Mouse (Mus musculus): Measurements from ENCODE around the gene Tor3a. TPM values are rescaled to one million over a fixed set of nuclear protein-coding genes. Genes with fewer than 3 reads are reported as not detected.

Tor3a gene
- polyA plus RNA-seq, 1 experiment from 2014 or later, result 12.4 TPM

DNA sequence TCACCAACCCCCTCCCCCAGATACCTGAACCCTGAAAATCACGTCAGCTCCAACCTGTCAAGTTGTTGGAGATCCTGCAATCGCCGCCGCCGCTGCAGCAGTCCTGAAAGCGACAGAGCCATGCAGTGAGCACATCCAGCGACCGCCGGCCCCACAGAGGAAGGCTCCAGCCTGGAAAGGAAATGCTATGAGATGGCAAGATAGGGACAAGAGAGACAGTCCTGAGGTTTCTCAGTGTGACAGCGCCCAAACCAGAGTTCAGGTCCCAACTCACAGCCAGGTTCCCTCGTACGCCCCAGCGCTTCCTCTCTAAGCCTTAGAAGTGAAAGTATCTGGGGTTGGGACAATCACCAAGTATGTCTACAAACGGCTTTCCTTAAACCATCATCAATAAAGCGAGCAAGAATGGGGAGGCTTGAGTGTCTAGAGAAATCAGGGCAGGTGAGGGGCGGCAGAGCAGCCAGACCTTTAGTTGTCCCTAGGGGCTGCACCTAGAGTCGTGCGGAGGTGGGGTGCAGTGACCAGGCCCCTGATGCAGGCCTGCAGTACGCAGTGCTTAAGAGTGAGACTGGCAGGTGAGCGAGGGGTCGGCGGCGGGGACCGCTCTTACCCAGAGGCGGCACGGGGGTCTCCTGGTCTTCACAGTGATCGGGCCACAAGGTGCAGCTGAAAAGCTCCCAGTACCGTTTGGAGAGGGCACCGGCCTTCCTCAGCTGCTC lies 521 bp downstream of the Tor3a start:
- Histone ChIP-seq H3K27ac (ENCODE audit: low read depth) (peak overlapping the region; percentile 81), H3K36me3 (replicated peaks; ENCODE audit: insufficient read depth, low read length) (no peaks in the 10 kb centered on the region), H3K27me3 (ENCODE audit: insufficient read depth, low read length) (no peaks in the 10 kb centered on the region), H3K4me1 (ENCODE audit: insufficient read depth) (peaks cover 8% of the 10 kb centered on the region; the same call in 1 of the 2 replicates), H3K9ac (replicated peaks) (peak overlapping the region; percentile 79), H3K4me3 (ENCODE audit: low read depth, low read length) (peak overlapping the region; percentile 78), H3K4me2 (ENCODE audit: low read depth, low read length) (peak overlapping the region; percentile 97), H3K9me3 (ENCODE audit: low read length) (no peaks in the 10 kb centered on the region)
- TF ChIP-seq EP300 (IDR thresholded peaks at IDR 0.05; ENCODE audit: low read depth) (no peak), CTCF (IDR thresholded peaks at IDR 0.05; ENCODE audit: low read depth) (no peak)
- ATAC-seq, result peak; percentile 35
- under 1% methylated on average over 29 of the region's 29 CpGs for WGBS (ENCODE audit: insufficient replicate concordance)
- peak; percentile 40 for DNase-seq

GRCm38 (mm10) chr1:156672720-156673475 lies 1.3 kb downstream of the Tor3a start:
- Histone ChIP-seq H3K4me1 (ENCODE audit: insufficient read depth) (peaks cover 8% of the 10 kb centered on the region; the same call in 1 of the 2 replicates), H3K9me3 (ENCODE audit: low read length) (no peaks in the 10 kb centered on the region), H3K36me3 (replicated peaks; ENCODE audit: insufficient read depth, low read length) (no peaks in the 10 kb centered on the region), H3K4me3 (ENCODE audit: low read depth, low read length) (peak overlapping the region; percentile 78), H3K9ac (replicated peaks) (peak overlapping the region; percentile 79), H3K4me2 (ENCODE audit: low read depth, low read length) (peak overlapping the region; percentile 97), H3K27me3 (ENCODE audit: insufficient read depth, low read length) (no peaks in the 10 kb centered on the region), H3K27ac (ENCODE audit: low read depth) (peak overlapping the region; percentile 81)
- TF ChIP-seq CTCF (IDR thresholded peaks at IDR 0.05; ENCODE audit: low read depth) (no peak), EP300 (IDR thresholded peaks at IDR 0.05; ENCODE audit: low read depth) (no peak)
- DNase-seq (no peak), ATAC-seq (no peak; the same call in 1 of the 2 replicates)
- 8% methylated on average over 14 of the region's 14 CpGs for WGBS (ENCODE audit: insufficient replicate concordance)

DNA sequence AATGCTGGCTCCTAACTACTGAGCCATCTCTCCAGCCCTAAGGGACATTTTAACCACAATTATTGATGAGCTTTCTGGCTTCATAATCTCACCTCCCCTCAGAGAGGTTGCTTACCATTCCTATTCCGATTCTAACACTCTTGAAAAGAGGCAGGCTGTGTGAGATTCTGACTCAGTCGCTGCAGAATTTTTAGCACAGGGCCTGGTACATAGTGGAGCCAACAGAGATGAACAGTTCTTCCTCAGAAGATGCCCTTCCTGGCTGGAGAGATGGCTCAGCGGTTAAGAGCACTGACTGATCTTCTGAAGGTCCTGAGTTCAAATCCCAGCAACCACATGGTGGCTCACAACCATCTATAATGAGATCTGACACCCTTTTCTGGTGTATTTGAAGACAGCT lies 2.2 kb downstream of the Tor3a start:
- Histone ChIP-seq H3K4me3 (ENCODE audit: low read depth, low read length) (no peak overlapping the region), H3K4me1 (ENCODE audit: insufficient read depth) (peaks cover 8% of the 10 kb centered on the region; the same call in 1 of the 2 replicates), H3K9ac (replicated peaks) (no peak overlapping the region), H3K4me2 (ENCODE audit: low read depth, low read length) (no peak overlapping the region), H3K27me3 (ENCODE audit: insufficient read depth, low read length) (no peaks in the 10 kb centered on the region), H3K27ac (ENCODE audit: low read depth) (no peak overlapping the region), H3K36me3 (replicated peaks; ENCODE audit: insufficient read depth, low read length) (no peaks in the 10 kb centered on the region), H3K9me3 (ENCODE audit: low read length) (no peaks in the 10 kb centered on the region)
- TF ChIP-seq EP300 (IDR thresholded peaks at IDR 0.05; ENCODE audit: low read depth), result no peak
- TF ChIP-seq CTCF (IDR thresholded peaks at IDR 0.05; ENCODE audit: low read depth), result no peak
- ATAC-seq, result no peak
- WGBS (ENCODE audit: insufficient replicate concordance), result 77% methylated on average over 3 of the region's 3 CpGs
- no peak for DNase-seq

GRCm38 (mm10) chr1:156669208-156669983 lies 4.8 kb downstream of the Tor3a start:
- Histone ChIP-seq H3K36me3 (replicated peaks; ENCODE audit: insufficient read depth, low read length) (peaks cover 5% of the 10 kb centered on the region; the same call in 1 of the 2 replicates), H3K27ac (ENCODE audit: low read depth) (no peak overlapping the region), H3K9me3 (ENCODE audit: low read length) (no peaks in the 10 kb centered on the region), H3K4me2 (ENCODE audit: low read depth, low read length) (no peak overlapping the region), H3K4me3 (ENCODE audit: low read depth, low read length) (no peak overlapping the region), H3K4me1 (ENCODE audit: insufficient read depth) (peaks cover 3% of the 10 kb centered on the region; the same call in 1 of the 2 replicates), H3K9ac (replicated peaks) (no peak overlapping the region), H3K27me3 (ENCODE audit: insufficient read depth, low read length) (no peaks in the 10 kb centered on the region)
- WGBS (ENCODE audit: insufficient replicate concordance), result 68% methylated on average over 11 of the region's 11 CpGs
- DNase-seq (no peak), ATAC-seq (no peak)
- TF ChIP-seq CTCF (IDR thresholded peaks at IDR 0.05; ENCODE audit: low read depth), result no peak
- no peak for TF ChIP-seq EP300 (IDR thresholded peaks at IDR 0.05; ENCODE audit: low read depth)

DNA sequence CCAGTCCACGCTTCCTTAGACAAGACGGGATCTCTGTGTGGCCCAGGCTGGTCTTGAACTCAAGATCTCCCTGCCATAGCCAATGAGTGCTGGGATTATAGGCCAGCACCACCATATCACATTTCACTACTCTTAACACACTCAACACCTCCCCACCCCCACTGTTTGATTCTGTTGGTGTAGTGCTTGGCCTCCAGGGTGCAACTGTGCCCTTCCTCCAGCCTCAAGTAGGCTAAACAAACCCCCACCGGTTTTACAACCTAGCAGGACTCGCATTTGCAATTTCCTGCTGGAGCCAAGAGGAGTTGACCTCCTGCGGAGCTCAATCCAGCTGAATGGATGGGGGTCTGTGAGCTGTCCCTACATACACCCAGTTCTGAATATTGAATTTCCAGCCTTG lies 5.6 kb downstream of the Tor3a start:
- Histone ChIP-seq H3K36me3 (replicated peaks; ENCODE audit: insufficient read depth, low read length) (peaks cover 5% of the 10 kb centered on the region; the same call in 1 of the 2 replicates), H3K9ac (replicated peaks) (no peak overlapping the region), H3K4me3 (ENCODE audit: low read depth, low read length) (no peak overlapping the region), H3K4me2 (ENCODE audit: low read depth, low read length) (no peak overlapping the region), H3K9me3 (ENCODE audit: low read length) (no peaks in the 10 kb centered on the region), H3K4me1 (ENCODE audit: insufficient read depth) (0 out of 2 replicates have a peak, but pooled peaks cover 2% of the 10 kb centered on the region), H3K27me3 (ENCODE audit: insufficient read depth, low read length) (no peaks in the 10 kb centered on the region), H3K27ac (ENCODE audit: low read depth) (no peak overlapping the region)
- TF ChIP-seq CTCF (IDR thresholded peaks at IDR 0.05; ENCODE audit: low read depth) (no peak), EP300 (IDR thresholded peaks at IDR 0.05; ENCODE audit: low read depth) (no peak)
- DNase-seq (no peak), ATAC-seq (no peak)
- 51% methylated on average over 5 of the region's 5 CpGs for WGBS (ENCODE audit: insufficient replicate concordance)
